Comparison of ENCODE assay signal across 13 mouse cellular contexts in the genomic region with DNA sequence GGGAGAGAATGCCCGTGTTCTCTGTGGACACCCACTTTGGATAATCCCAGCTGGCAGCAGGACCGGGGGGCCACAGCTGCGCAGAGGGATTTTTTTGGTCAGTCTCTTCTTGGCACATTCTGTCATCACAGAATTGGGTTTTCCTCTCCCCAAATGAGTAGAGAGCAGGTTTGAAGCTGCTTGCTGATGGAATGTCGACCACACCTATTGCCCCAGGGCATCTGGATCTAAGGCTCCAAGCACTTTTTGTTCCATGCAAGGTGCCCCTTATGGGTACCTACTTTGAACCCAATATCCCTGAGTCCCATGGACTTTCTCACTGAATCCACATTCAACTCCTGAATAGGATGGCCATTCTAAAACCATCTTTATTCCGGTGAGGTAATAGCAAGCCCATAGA.
"Had no signal": no experiment of that assay in that cellular context is flagged by ENCODE, and none has a peak within 500 bp of the region (broad histone marks: within the 10 kb centered on the region; RNA-seq: fewer than 3 reads in every experiment).

No protein-coding gene starts in this region.

- ATAC-seq: liver, embryonic 12.5 days; midbrain, embryonic 16.5 days had no signal

- H3K4me2 ChIP-seq: limb, embryonic 15.5 days; liver, embryonic 12.5 days; lung, embryonic 14.5 days; midbrain, embryonic 11.5 days; neural tube, embryonic 13.5 days; stomach, embryonic 15.5 days had no signal

- H3K9me3 ChIP-seq: limb, embryonic 15.5 days; liver, embryonic 12.5 days; neural tube, embryonic 13.5 days; stomach, embryonic 15.5 days had no signal

- H3K9ac ChIP-seq: limb, embryonic 15.5 days; liver, embryonic 12.5 days; lung, embryonic 14.5 days; neural tube, embryonic 13.5 days; stomach, embryonic 15.5 days had no signal

- H3K36me3 ChIP-seq: limb, embryonic 15.5 days; liver, embryonic 12.5 days; neural tube, embryonic 13.5 days; stomach, embryonic 15.5 days had no signal

- H3K27me3 ChIP-seq: limb, embryonic 15.5 days; liver, embryonic 12.5 days; neural tube, embryonic 13.5 days; stomach, embryonic 15.5 days had no signal

- H3K4me1 ChIP-seq: liver, embryonic 12.5 days had no signal

- H3K27ac ChIP-seq: liver, embryonic 12.5 days; neural tube, embryonic 13.5 days; stomach, embryonic 15.5 days had no signal

- DNase-seq: kidney, postnatal 14 days; lung, embryonic 14.5 days; lung, postnatal 10 days; lung, postnatal 4 days; retina, postnatal 1 day; thymus, adult 2 months; thymus, postnatal 25 days had no signal

- H3K4me3 ChIP-seq: limb, embryonic 15.5 days; liver, embryonic 12.5 days; neural tube, embryonic 13.5 days; stomach, embryonic 15.5 days had no signal
